Mouse (Mus musculus) forebrain, embryonic 15.5 days (tissue): Measurements from ENCODE around the gene Ist1. TPM values are rescaled to one million over a fixed set of nuclear protein-coding genes. Genes with fewer than 3 reads are reported as not detected.

ENCODE experiments used
- ATAC-seq: fragments of 200-750 bp; cut with Nextera tagmentation; replicated peaks from 2 replicates; pipeline ENCODE4 v1.8.0; 2017; ENCODE audit warnings: mild to moderate bottlenecking, moderate TSS enrichment, moderate library complexity
- H3K27ac ChIP-seq: fragments of 300-500 bp; sonication (generic); replicated peaks from 2 replicates; pipeline ENCODE4 v1.5.1; 2015; ENCODE audit warnings: mild to moderate bottlenecking, inconsistent platforms
- H3K27me3 ChIP-seq: fragments of 300-500 bp; sonication (generic); 2 replicates; pipeline ENCODE4 v1.6.1; 2015; ENCODE audit warnings: inconsistent platforms
- H3K36me3 ChIP-seq: fragments of 300-500 bp; sonication (generic); 2 replicates; pipeline ENCODE4 v1.6.1; 2015; ENCODE audit warnings: mild to moderate bottlenecking, inconsistent platforms
- H3K4me1 ChIP-seq: fragments of 300-500 bp; sonication (generic); 2 replicates; pipeline ENCODE4 v1.6.1; 2015; ENCODE audit warnings: inconsistent platforms
- H3K4me2 ChIP-seq: fragments of 300-500 bp; sonication (generic); replicated peaks from 2 replicates; pipeline ENCODE4 v1.6.1; 2015; ENCODE audit warnings: mild to moderate bottlenecking, inconsistent platforms
- H3K4me3 ChIP-seq: fragments of 300-500 bp; sonication (generic); 2 replicates; pipeline ENCODE4 v1.5.1; 2015; ENCODE audit warnings: mild to moderate bottlenecking, inconsistent platforms
- H3K9ac ChIP-seq: fragments of 300-500 bp; sonication (generic); replicated peaks from 2 replicates; pipeline ENCODE4 v1.6.1; 2015; ENCODE audit warnings: mild to moderate bottlenecking, inconsistent platforms
- H3K9me3 ChIP-seq: fragments of 300-500 bp; sonication (generic); 2 replicates; pipeline ENCODE4 v1.6.1; 2016; ENCODE audit warnings: inconsistent platforms
- WGBS: fragments of 180-500 bp; shearing (Covaris S2); methylation state at CpG from one replicate; pipeline ENCODE4 v1.1.7; 2015; ENCODE audit warnings: mixed read lengths; 5-methylcytosine and 5-hydroxymethylcytosine counted together
- polyA plus RNA-seq: library from polyadenylated mRNA; unstranded; fragments of >200 nt; fragmentation: Nextera tagmentation; extraction: Ambion mirVana; gene quantifications from 2 replicates; pipeline ENCODE4 v1.2.1, GENCODE M21; 2015

Gene Ist1
- polyA plus RNA-seq, 1 experiment from 2014 or later = 181 TPM

- peaks cover 93% of the 10 kb centered on the region for H3K36me3 ChIP-seq
- ATAC-seq = no peak
- no peaks in the 10 kb centered on the region for H3K4me1 ChIP-seq
- WGBS = 97% methylated on average over 9 of the region's 9 CpGs
- no peaks in the 10 kb centered on the region for H3K9me3 ChIP-seq
- no peak overlapping the region for H3K9ac ChIP-seq
- H3K27me3 ChIP-seq = no peaks in the 10 kb centered on the region
- H3K27ac ChIP-seq = no peak overlapping the region
- H3K4me3 ChIP-seq = no peak overlapping the region
- H3K4me2 ChIP-seq = no peak overlapping the region
Observed at GRCm38 (mm10) chr8:109675896-109676643, 17.0 kb downstream of the Ist1 start.

- Histone ChIP-seq H3K4me3 (no peak overlapping the region), H3K36me3 (peaks cover 92% of the 10 kb centered on the region), H3K9me3 (no peaks in the 10 kb centered on the region), H3K27me3 (no peaks in the 10 kb centered on the region), H3K4me1 (no peaks in the 10 kb centered on the region), H3K9ac (no peak overlapping the region), H3K4me2 (no peak overlapping the region), H3K27ac (no peak overlapping the region)
- no peak for ATAC-seq
- WGBS = 83% methylated on average over 2 of the region's 2 CpGs
Observed at GRCm38 (mm10) chr8:109673596-109673995, 19.5 kb downstream of the Ist1 start.

- no peak overlapping the region for H3K27ac ChIP-seq
- H3K4me1 ChIP-seq = no peaks in the 10 kb centered on the region
- H3K4me3 ChIP-seq = no peak overlapping the region
- H3K4me2 ChIP-seq = no peak overlapping the region
- 82% methylated on average over 5 of the region's 5 CpGs for WGBS
- H3K36me3 ChIP-seq = peaks cover 89% of the 10 kb centered on the region
- no peaks in the 10 kb centered on the region for H3K27me3 ChIP-seq
- H3K9ac ChIP-seq = no peak overlapping the region
- no peak for ATAC-seq
- H3K9me3 ChIP-seq = no peaks in the 10 kb centered on the region
Observed at GRCm38 (mm10) chr8:109672656-109673055, 20.4 kb downstream of the Ist1 start.

GRCm38 (mm10) chr8:109666616-109667015 lies 26.4 kb downstream of the Ist1 start:
- Histone ChIP-seq H3K36me3 (peaks cover 34% of the 10 kb centered on the region), H3K27me3 (no peaks in the 10 kb centered on the region), H3K4me1 (no peaks in the 10 kb centered on the region), H3K4me2 (no peak overlapping the region), H3K9me3 (no peaks in the 10 kb centered on the region), H3K4me3 (no peak overlapping the region), H3K9ac (no peak overlapping the region), H3K27ac (no peak overlapping the region)
- no peak for ATAC-seq
- WGBS = 79% methylated on average over 5 of the region's 5 CpGs

DNA sequence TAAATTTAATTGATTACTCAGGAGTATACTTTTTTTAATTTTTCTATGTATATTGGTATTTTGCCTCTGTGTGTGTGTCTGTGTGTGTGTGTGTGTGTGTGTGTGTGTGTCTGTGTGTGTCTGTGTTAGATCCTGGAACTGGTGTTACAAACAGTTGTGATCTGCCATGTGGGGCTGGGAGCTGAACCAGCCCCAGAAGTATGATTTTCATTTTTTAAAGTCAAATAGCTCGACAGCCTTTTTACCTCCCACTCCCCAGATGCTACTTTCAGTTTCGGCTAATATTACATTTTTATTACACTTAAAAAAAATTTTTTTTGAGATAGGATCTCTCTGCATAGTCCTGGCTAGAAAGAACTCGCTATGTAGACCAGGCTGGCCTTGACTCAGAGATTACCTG lies 30.7 kb downstream of the Ist1 start:
- WGBS = 85% methylated on average over 3 of the region's 3 CpGs
- H3K9ac ChIP-seq = no peak overlapping the region
- no peak overlapping the region for H3K4me2 ChIP-seq
- no peak overlapping the region for H3K27ac ChIP-seq
- ATAC-seq = no peak
- H3K9me3 ChIP-seq = no peaks in the 10 kb centered on the region
- H3K4me3 ChIP-seq = no peak overlapping the region
- H3K27me3 ChIP-seq = no peaks in the 10 kb centered on the region
- peaks cover 1% of the 10 kb centered on the region; the same call in 1 of the 2 replicates for H3K36me3 ChIP-seq
- H3K4me1 ChIP-seq = no peaks in the 10 kb centered on the region

DNA sequence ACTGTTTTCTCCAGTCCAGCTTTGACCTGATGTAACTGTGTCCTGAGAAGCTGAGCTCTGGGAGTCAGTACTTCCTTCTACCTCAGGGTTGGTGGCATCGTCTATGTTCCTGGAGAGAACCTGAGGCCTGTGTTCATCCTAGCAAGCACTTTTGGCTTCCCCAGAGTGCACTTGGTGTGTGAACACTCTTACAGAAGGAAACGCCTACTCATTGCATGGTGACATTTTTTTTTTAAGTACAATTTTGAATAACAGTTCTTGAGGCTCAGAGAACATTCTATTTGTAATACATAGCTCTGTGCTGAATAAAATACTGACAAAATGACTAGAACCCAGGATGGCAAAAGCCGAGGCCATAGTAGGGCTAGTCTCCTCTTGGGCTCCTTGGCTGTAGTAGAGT lies 36.2 kb downstream of the Ist1 start:
- WGBS = 90% methylated on average over 3 of the region's 3 CpGs
- ATAC-seq = no peak
- Histone ChIP-seq H3K9ac (no peak overlapping the region), H3K4me1 (no peaks in the 10 kb centered on the region), H3K9me3 (no peaks in the 10 kb centered on the region), H3K36me3 (no peaks in the 10 kb centered on the region), H3K4me2 (no peak overlapping the region), H3K27ac (no peak overlapping the region), H3K27me3 (no peaks in the 10 kb centered on the region), H3K4me3 (no peak overlapping the region)

DNA sequence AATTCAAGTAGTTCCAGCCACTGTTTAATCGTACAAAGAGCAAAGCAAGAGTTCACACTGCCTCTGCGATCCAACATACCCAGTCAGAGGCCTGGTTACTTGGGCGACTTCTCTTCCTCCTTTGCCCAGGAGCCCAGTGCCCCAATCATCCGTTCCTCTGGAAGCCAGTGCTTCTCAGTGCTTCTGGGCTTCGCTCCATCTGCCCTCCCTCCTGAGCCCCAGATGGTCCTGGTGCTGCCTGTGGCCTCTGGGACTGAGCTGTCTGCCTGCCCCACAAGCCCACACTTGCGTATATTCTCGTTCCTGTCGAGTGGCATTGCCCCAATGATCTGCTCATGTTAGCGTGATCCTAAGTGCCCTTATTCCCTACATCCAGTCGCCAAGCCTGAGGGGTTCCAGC lies 42.3 kb downstream of the Ist1 start:
- WGBS = 86% methylated on average over 10 of the region's 10 CpGs
- ATAC-seq = no peak
- Histone ChIP-seq H3K9ac (no peak overlapping the region), H3K27ac (no peak overlapping the region), H3K27me3 (no peaks in the 10 kb centered on the region), H3K4me3 (no peak overlapping the region), H3K4me2 (no peak overlapping the region), H3K36me3 (no peaks in the 10 kb centered on the region), H3K9me3 (no peaks in the 10 kb centered on the region), H3K4me1 (no peaks in the 10 kb centered on the region)

- no peak overlapping the region for H3K4me2 ChIP-seq
- no peaks in the 10 kb centered on the region for H3K27me3 ChIP-seq
- no peaks in the 10 kb centered on the region for H3K9me3 ChIP-seq
- no peak for ATAC-seq
- no peaks in the 10 kb centered on the region for H3K4me1 ChIP-seq
- H3K9ac ChIP-seq = no peak overlapping the region
- no peak overlapping the region for H3K27ac ChIP-seq
- no peak overlapping the region for H3K4me3 ChIP-seq
- H3K36me3 ChIP-seq = no peaks in the 10 kb centered on the region
- 72% methylated on average over 7 of the region's 7 CpGs for WGBS
Observed at GRCm38 (mm10) chr8:109648469-109648868, 44.6 kb downstream of the Ist1 start.

- no peak for ATAC-seq
- no peaks in the 10 kb centered on the region for H3K9me3 ChIP-seq
- no peaks in the 10 kb centered on the region for H3K36me3 ChIP-seq
- no peak overlapping the region for H3K4me3 ChIP-seq
- no peaks in the 10 kb centered on the region for H3K4me1 ChIP-seq
- no peaks in the 10 kb centered on the region for H3K27me3 ChIP-seq
- WGBS = 72% methylated on average over 11 of the region's 11 CpGs
- H3K4me2 ChIP-seq = no peak overlapping the region
- no peak overlapping the region for H3K27ac ChIP-seq
- no peak overlapping the region for H3K9ac ChIP-seq
Observed at GRCm38 (mm10) chr8:109647331-109647730, 45.7 kb downstream of the Ist1 start.

GRCm38 (mm10) chr8:109641236-109641635 lies 51.8 kb downstream of the Ist1 start:
- no peak overlapping the region for H3K27ac ChIP-seq
- H3K4me1 ChIP-seq = no peaks in the 10 kb centered on the region
- H3K4me2 ChIP-seq = no peak overlapping the region
- ATAC-seq = no peak
- no peaks in the 10 kb centered on the region for H3K36me3 ChIP-seq
- no peak overlapping the region for H3K9ac ChIP-seq
- no peaks in the 10 kb centered on the region for H3K27me3 ChIP-seq
- 81% methylated on average over 5 of the region's 5 CpGs for WGBS
- H3K4me3 ChIP-seq = no peak overlapping the region
- H3K9me3 ChIP-seq = no peaks in the 10 kb centered on the region

- no peak overlapping the region for H3K27ac ChIP-seq
- no peaks in the 10 kb centered on the region for H3K36me3 ChIP-seq
- no peak overlapping the region for H3K9ac ChIP-seq
- no peak overlapping the region for H3K4me2 ChIP-seq
- whole genome bisulfite sequencing = 65% methylated on average over 7 of the region's 7 CpGs
- H3K9me3 ChIP-seq = no peaks in the 10 kb centered on the region
- ATAC-seq = no peak
- no peak overlapping the region for H3K4me3 ChIP-seq
- no peaks in the 10 kb centered on the region for H3K4me1 ChIP-seq
- no peaks in the 10 kb centered on the region for H3K27me3 ChIP-seq
Observed at GRCm38 (mm10) chr8:109640410-109640809, 52.6 kb downstream of the Ist1 start.

DNA sequence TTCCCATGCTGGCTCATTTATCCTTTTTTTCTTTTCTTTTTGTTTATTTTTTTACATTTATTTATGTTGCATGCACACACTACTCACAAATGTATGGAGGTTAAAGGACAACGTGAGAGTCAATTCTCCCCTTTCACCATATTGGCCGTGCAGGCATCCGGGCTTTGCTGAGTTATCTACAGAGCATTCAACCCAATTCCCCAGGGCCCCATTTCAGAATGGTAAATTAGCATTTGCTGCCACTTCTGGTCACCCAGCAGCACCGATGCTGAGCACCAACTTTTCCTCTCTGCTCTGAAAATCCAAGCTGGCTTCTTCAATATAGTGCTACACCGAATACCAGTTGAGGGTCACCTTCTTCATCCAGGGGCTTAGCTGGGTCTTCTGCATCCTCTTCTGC lies 54.2 kb downstream of the Ist1 start:
- Histone ChIP-seq H3K4me1 (no peaks in the 10 kb centered on the region), H3K9me3 (no peaks in the 10 kb centered on the region), H3K36me3 (no peaks in the 10 kb centered on the region), H3K27ac (no peak overlapping the region), H3K9ac (no peak overlapping the region), H3K4me2 (no peak overlapping the region), H3K27me3 (no peaks in the 10 kb centered on the region), H3K4me3 (no peak overlapping the region)
- 81% methylated on average over 5 of the region's 5 CpGs for WGBS
- ATAC-seq = no peak

DNA sequence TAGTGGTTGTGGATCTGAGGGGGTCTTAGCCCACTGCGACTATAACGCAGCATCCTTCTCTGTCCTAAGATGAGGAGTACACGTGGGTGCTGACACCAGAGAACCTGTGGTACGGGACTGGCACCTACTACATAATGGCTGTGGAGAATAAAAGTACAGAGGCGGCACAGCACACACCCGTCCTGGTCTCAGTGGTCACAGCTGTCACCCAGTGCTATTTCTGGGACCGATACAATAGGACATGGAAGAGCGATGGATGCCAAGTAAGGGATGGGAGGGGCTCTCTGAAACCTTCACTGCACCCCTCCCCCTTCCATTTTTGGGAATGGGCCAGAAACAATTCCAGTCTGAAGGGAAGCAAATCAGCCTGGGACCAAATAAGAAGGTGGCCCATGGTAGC lies 57.9 kb downstream of the Ist1 start:
- Histone ChIP-seq H3K4me3 (no peak overlapping the region), H3K27me3 (no peaks in the 10 kb centered on the region), H3K4me1 (no peaks in the 10 kb centered on the region), H3K9ac (no peak overlapping the region), H3K4me2 (no peak overlapping the region), H3K36me3 (no peaks in the 10 kb centered on the region), H3K27ac (no peak overlapping the region), H3K9me3 (no peaks in the 10 kb centered on the region)
- 92% methylated on average over 8 of the region's 8 CpGs for WGBS
- ATAC-seq = no peak
